Mouse (Mus musculus): ENCODE measurements around the gene Syngr3.

GRCm38 (mm10) chr17:24699473-24699872 is 9.7 kb upstream of the Syngr3 start:
- no peak for TF ChIP-seq POLR2A (IDR thresholded peaks at IDR 0.05; ENCODE audit: low read depth, low read length)
- TF ChIP-seq CHD2 (IDR thresholded peaks at IDR 0.05; ENCODE audit: low read length) = no peak
